Mouse (Mus musculus) embryonic facial prominence, embryonic 15.5 days (tissue): ENCODE results near the gene Polq. TPM values are rescaled to one million over a fixed set of nuclear protein-coding genes. Genes with fewer than 3 reads are reported as not detected.
A peak's percentile ranks its signal among the peaks of the same experiment; 100 is the strongest.

Experiments
- ATAC-seq: fragments of 200-750 bp; cut with Nextera tagmentation; 2 replicates; pipeline ENCODE4 v1.8.0; 2017; ENCODE audit warnings: low read depth, moderate TSS enrichment; ENCODE audit not compliant: insufficient number of reproducible peaks, low FRiP score, low TSS enrichment
- H3K27ac ChIP-seq: fragments of 300-500 bp; sonication (generic); replicated peaks from 2 replicates; pipeline ENCODE4 v1.5.1; 2015; ENCODE audit warnings: mild to moderate bottlenecking, inconsistent platforms
- H3K27me3 ChIP-seq: fragments of 300-500 bp; sonication (generic); 2 replicates; pipeline ENCODE4 v1.6.1; 2015; ENCODE audit warnings: inconsistent platforms
- H3K36me3 ChIP-seq: fragments of 300-500 bp; sonication (generic); 2 replicates; pipeline ENCODE4 v1.6.1; 2015; ENCODE audit warnings: mild to moderate bottlenecking, inconsistent platforms
- H3K4me1 ChIP-seq: fragments of 300-500 bp; sonication (generic); 2 replicates; pipeline ENCODE4 v1.6.1; 2015; ENCODE audit warnings: inconsistent platforms
- H3K4me2 ChIP-seq: fragments of 300-500 bp; sonication (generic); replicated peaks from 2 replicates; pipeline ENCODE4 v1.6.1; 2015; ENCODE audit warnings: mild to moderate bottlenecking, inconsistent platforms
- H3K4me3 ChIP-seq: fragments of 300-500 bp; sonication (generic); replicated peaks from 2 replicates; pipeline ENCODE4 v1.5.1; 2015; ENCODE audit warnings: mild to moderate bottlenecking, inconsistent platforms
- H3K9ac ChIP-seq: fragments of 300-500 bp; sonication (generic); 2 replicates; pipeline ENCODE4 v1.6.1; 2015; ENCODE audit warnings: inconsistent platforms
- H3K9me3 ChIP-seq: fragments of 300-500 bp; sonication (generic); replicated peaks from 2 replicates; pipeline ENCODE4 v1.6.1; 2016; ENCODE audit warnings: inconsistent platforms
- WGBS: fragments of 180-500 bp; shearing (Covaris S2); methylation state at CpG from one replicate; pipeline ENCODE4 v1.1.7; 2015; 5-methylcytosine and 5-hydroxymethylcytosine counted together
- polyA plus RNA-seq: library from polyadenylated mRNA; unstranded; fragments of >200 nt; fragmentation: Nextera tagmentation; extraction: Ambion mirVana; gene quantifications from 2 replicates; pipeline ENCODE4 v1.2.1, GENCODE M21; 2015

Polq gene
- polyA plus RNA-seq, 1 experiment from 2014 or later: 5.3 TPM

- ATAC-seq: no peak
- Histone ChIP-seq H3K4me2 (no peak overlapping the region), H3K27ac (no peak overlapping the region), H3K4me3 (no peak overlapping the region), H3K36me3 (no peaks in the 10 kb centered on the region), H3K9me3 (no peaks in the 10 kb centered on the region), H3K9ac (no peak overlapping the region), H3K27me3 (no peaks in the 10 kb centered on the region), H3K4me1 (peaks cover 11% of the 10 kb centered on the region)
- WGBS: 68% methylated on average over 6 of the region's 6 CpGs
These were observed 2.3 kb upstream of the Polq start for GRCm38 (mm10) chr16:37009262-37009661.

GRCm38 (mm10) chr16:37010370-37010769 is 1.2 kb upstream of the Polq start:
- H3K27ac ChIP-seq: no peak overlapping the region
- WGBS: 52% methylated on average over 4 of the region's 4 CpGs
- peaks cover 11% of the 10 kb centered on the region for H3K4me1 ChIP-seq
- no peak overlapping the region for H3K4me3 ChIP-seq
- H3K9ac ChIP-seq: no peak overlapping the region
- H3K4me2 ChIP-seq: no peak overlapping the region
- no peaks in the 10 kb centered on the region for H3K36me3 ChIP-seq
- no peaks in the 10 kb centered on the region for H3K9me3 ChIP-seq
- ATAC-seq: no peak; the same call in 1 of the 2 replicates
- no peaks in the 10 kb centered on the region for H3K27me3 ChIP-seq

- no peak overlapping the region for H3K27ac ChIP-seq
- ATAC-seq: peak; percentile 44; the same call in 1 of the 2 replicates
- under 1% methylated on average over 26 of the region's 26 CpGs for WGBS
- H3K4me3 ChIP-seq: peak overlapping the region; percentile 86
- H3K27me3 ChIP-seq: no peaks in the 10 kb centered on the region
- H3K36me3 ChIP-seq: no peaks in the 10 kb centered on the region
- peaks cover 11% of the 10 kb centered on the region for H3K4me1 ChIP-seq
- H3K9ac ChIP-seq: peak overlapping the region; percentile 64
- peak overlapping the region; percentile 94 for H3K4me2 ChIP-seq
- H3K9me3 ChIP-seq: no peaks in the 10 kb centered on the region
These were observed 320 bp downstream of the Polq start for GRCm38 (mm10) chr16:37011922-37012289.

GRCm38 (mm10) chr16:37012336-37012735 is 750 bp downstream of the Polq start:
- no peaks in the 10 kb centered on the region for H3K9me3 ChIP-seq
- WGBS: 64% methylated on average over 5 of the region's 5 CpGs
- H3K27ac ChIP-seq: no peak overlapping the region
- no peaks in the 10 kb centered on the region for H3K27me3 ChIP-seq
- H3K9ac ChIP-seq: peak overlapping the region; percentile 64
- peaks cover 11% of the 10 kb centered on the region for H3K4me1 ChIP-seq
- ATAC-seq: no peak
- no peaks in the 10 kb centered on the region for H3K36me3 ChIP-seq
- H3K4me3 ChIP-seq: peak overlapping the region; percentile 86
- peak overlapping the region; percentile 94 for H3K4me2 ChIP-seq

- H3K27me3 ChIP-seq: no peaks in the 10 kb centered on the region
- no peaks in the 10 kb centered on the region; the same call in 1 of the 2 replicates for H3K36me3 ChIP-seq
- no peaks in the 10 kb centered on the region for H3K4me1 ChIP-seq
- H3K27ac ChIP-seq: no peak overlapping the region
- no peak overlapping the region for H3K4me3 ChIP-seq
- H3K4me2 ChIP-seq: no peak overlapping the region
- no peak for ATAC-seq
- H3K9me3 ChIP-seq: no peaks in the 10 kb centered on the region
- WGBS: 66% methylated on average over 3 of the region's 3 CpGs
- no peak overlapping the region for H3K9ac ChIP-seq
These were observed 16.0 kb downstream of the Polq start for GRCm38 (mm10) chr16:37027581-37027980.

- Histone ChIP-seq H3K4me1 (no peaks in the 10 kb centered on the region), H3K9ac (no peak overlapping the region), H3K4me3 (no peak overlapping the region), H3K27ac (no peak overlapping the region), H3K36me3 (peaks cover 9% of the 10 kb centered on the region; the same call in 1 of the 2 replicates), H3K4me2 (no peak overlapping the region), H3K9me3 (no peaks in the 10 kb centered on the region), H3K27me3 (no peaks in the 10 kb centered on the region)
- 78% methylated on average over 3 of the region's 3 CpGs for WGBS
- no peak for ATAC-seq
These were observed 20.4 kb downstream of the Polq start for GRCm38 (mm10) chr16:37031996-37032395.

GRCm38 (mm10) chr16:37034751-37035150 is 23.2 kb downstream of the Polq start:
- no peak overlapping the region for H3K4me2 ChIP-seq
- no peak overlapping the region for H3K27ac ChIP-seq
- no peak overlapping the region for H3K4me3 ChIP-seq
- no peaks in the 10 kb centered on the region for H3K27me3 ChIP-seq
- no peak for ATAC-seq
- H3K9me3 ChIP-seq: no peaks in the 10 kb centered on the region
- no peaks in the 10 kb centered on the region for H3K4me1 ChIP-seq
- no peak overlapping the region for H3K9ac ChIP-seq
- WGBS: 95% methylated on average over 8 of the region's 8 CpGs
- H3K36me3 ChIP-seq: peaks cover 9% of the 10 kb centered on the region; the same call in 1 of the 2 replicates

GRCm38 (mm10) chr16:37059631-37060030 is 48.0 kb downstream of the Polq start:
- Histone ChIP-seq H3K4me3 (no peak overlapping the region), H3K36me3 (peaks cover 29% of the 10 kb centered on the region), H3K9me3 (no peaks in the 10 kb centered on the region), H3K9ac (no peak overlapping the region), H3K4me2 (no peak overlapping the region), H3K4me1 (no peaks in the 10 kb centered on the region), H3K27ac (no peak overlapping the region), H3K27me3 (no peaks in the 10 kb centered on the region)
- no peak for ATAC-seq
- WGBS: 88% methylated on average over 3 of the region's 3 CpGs

- Histone ChIP-seq H3K9ac (no peak overlapping the region), H3K4me2 (no peak overlapping the region), H3K9me3 (no peaks in the 10 kb centered on the region), H3K4me1 (no peaks in the 10 kb centered on the region), H3K36me3 (peaks cover 29% of the 10 kb centered on the region), H3K4me3 (no peak overlapping the region), H3K27ac (no peak overlapping the region), H3K27me3 (no peaks in the 10 kb centered on the region)
- WGBS: 96% methylated on average over 4 of the region's 4 CpGs
- ATAC-seq: no peak
These were observed 49.7 kb downstream of the Polq start for GRCm38 (mm10) chr16:37061261-37061660.

GRCm38 (mm10) chr16:37072354-37072753 is 60.8 kb downstream of the Polq start:
- no peak overlapping the region for H3K27ac ChIP-seq
- H3K4me2 ChIP-seq: no peak overlapping the region
- no peak for ATAC-seq
- H3K36me3 ChIP-seq: no peaks in the 10 kb centered on the region
- 87% methylated on average over 5 of the region's 5 CpGs for WGBS
- H3K27me3 ChIP-seq: no peaks in the 10 kb centered on the region
- no peaks in the 10 kb centered on the region for H3K9me3 ChIP-seq
- no peak overlapping the region for H3K9ac ChIP-seq
- H3K4me1 ChIP-seq: no peaks in the 10 kb centered on the region
- no peak overlapping the region for H3K4me3 ChIP-seq

GRCm38 (mm10) chr16:37089648-37090047 is 78.1 kb downstream of the Polq start:
- Histone ChIP-seq H3K9ac (no peak overlapping the region), H3K9me3 (no peaks in the 10 kb centered on the region), H3K27ac (no peak overlapping the region), H3K4me3 (no peak overlapping the region), H3K4me2 (no peak overlapping the region), H3K36me3 (peaks cover 10% of the 10 kb centered on the region; the same call in 1 of the 2 replicates), H3K27me3 (no peaks in the 10 kb centered on the region), H3K4me1 (no peaks in the 10 kb centered on the region)
- 72% methylated on average over 1 of the region's 1 CpGs for WGBS
- no peak for ATAC-seq

GRCm38 (mm10) chr16:37094169-37094833 is 82.7 kb downstream of the Polq start:
- no peaks in the 10 kb centered on the region for H3K9me3 ChIP-seq
- H3K27ac ChIP-seq: no peak overlapping the region
- no peaks in the 10 kb centered on the region for H3K4me1 ChIP-seq
- H3K27me3 ChIP-seq: no peaks in the 10 kb centered on the region
- no peak overlapping the region for H3K9ac ChIP-seq
- no peak overlapping the region for H3K4me3 ChIP-seq
- H3K36me3 ChIP-seq: no peaks in the 10 kb centered on the region
- 83% methylated on average over 4 of the region's 4 CpGs for WGBS
- no peak overlapping the region for H3K4me2 ChIP-seq
- ATAC-seq: no peak
